In genomic region chr1:195016811-195017501, GRCm38 (mm10) we compare ENCODE assay signal across 7 mouse cellular contexts.
DNase-seq lines count a peak whose midpoint lies in the region; ATAC-seq and TF ChIP-seq lines count a peak whose summit lies in the region.

No protein-coding gene starts in this region.

- H3K27ac ChIP-seq in intestine, embryonic 15.5 days = no peak overlapping the region
- peak overlapping the region; percentile 99 for H3K27ac ChIP-seq in left cerebral cortex, adult 2 months
- H3K27ac ChIP-seq in neural tube, embryonic 15.5 days (replicated peaks) = peak overlapping the region; percentile 72

- H3K4me2 ChIP-seq in intestine, embryonic 15.5 days (replicated peaks) = peak overlapping the region; percentile 5; the same call in 1 of the 2 replicates
- peak overlapping the region; percentile 50 for H3K4me2 ChIP-seq in neural tube, embryonic 15.5 days

- TF ChIP-seq CTCF in left cerebral cortex, adult 2 months (IDR thresholded peaks at IDR 0.05) = peak; percentile 59

- no peaks in the 10 kb centered on the region for H3K9me3 ChIP-seq in intestine, embryonic 15.5 days
- H3K9me3 ChIP-seq in neural tube, embryonic 15.5 days (replicated peaks) = no peaks in the 10 kb centered on the region

- peak; percentile 82 for DNase-seq in adipocyte (ENCODE audit: low spot score)
- peak; percentile 52 to 60 for DNase-seq in frontal cortex, postnatal 25 days (ENCODE audit: low spot score in 2 of 2)
- peak; percentile 73 for DNase-seq in left cerebral cortex, adult 2 months (ENCODE audit: extremely low spot score in 1 of 2, low spot score in 2 of 2)
- DNase-seq in thymus, postnatal 4 days = no peak

- 64% methylated on average over 11 of the region's 11 CpGs for WGBS in intestine, embryonic 15.5 days
- WGBS in neural tube, embryonic 15.5 days = 60% methylated on average over 11 of the region's 11 CpGs

- H3K4me1 ChIP-seq in intestine, embryonic 15.5 days (replicated peaks) = no peaks in the 10 kb centered on the region
- peaks cover 7% of the 10 kb centered on the region; the same call in 1 of the 2 replicates for H3K4me1 ChIP-seq in neural tube, embryonic 15.5 days

- intact Hi-C loops in left cerebral cortex, adult 2 months (cut with DNase I) = loop anchor here (1.0 to 5.0 kb wide), 2 partner anchors 41 to 130 kb away; no protein-coding TSS in a partner anchor

- H3K4me3 ChIP-seq in intestine, embryonic 15.5 days (replicated peaks) = no peak overlapping the region
- H3K4me3 ChIP-seq in left cerebral cortex, adult 2 months = peak overlapping the region; percentile 70
- peak overlapping the region; percentile 18; the same call in 1 of the 2 replicates for H3K4me3 ChIP-seq in neural tube, embryonic 15.5 days (replicated peaks)

- H3K27me3 ChIP-seq in intestine, embryonic 15.5 days (replicated peaks) = no peaks in the 10 kb centered on the region
- no peaks in the 10 kb centered on the region for H3K27me3 ChIP-seq in neural tube, embryonic 15.5 days (replicated peaks)

- peak; percentile 65 for ATAC-seq in cerebellum, adult (ENCODE audit: insufficient number of reproducible peaks, low FRiP score, low TSS enrichment)
- peak; percentile 62 for ATAC-seq in intestine, embryonic 15.5 days
- peak; percentile 84 for ATAC-seq in neural tube, embryonic 15.5 days (ENCODE audit: low FRiP score)

- no peak overlapping the region for H3K9ac ChIP-seq in intestine, embryonic 15.5 days
- 0 out of 2 replicates have a peak overlapping the region, but pooled peaks have one; percentile 17 for H3K9ac ChIP-seq in neural tube, embryonic 15.5 days (replicated peaks)

- H3K36me3 ChIP-seq in intestine, embryonic 15.5 days = no peaks in the 10 kb centered on the region
- no peaks in the 10 kb centered on the region for H3K36me3 ChIP-seq in neural tube, embryonic 15.5 days
